Comparison of ENCODE assay signal across 12 mouse cellular contexts in the genomic region with DNA sequence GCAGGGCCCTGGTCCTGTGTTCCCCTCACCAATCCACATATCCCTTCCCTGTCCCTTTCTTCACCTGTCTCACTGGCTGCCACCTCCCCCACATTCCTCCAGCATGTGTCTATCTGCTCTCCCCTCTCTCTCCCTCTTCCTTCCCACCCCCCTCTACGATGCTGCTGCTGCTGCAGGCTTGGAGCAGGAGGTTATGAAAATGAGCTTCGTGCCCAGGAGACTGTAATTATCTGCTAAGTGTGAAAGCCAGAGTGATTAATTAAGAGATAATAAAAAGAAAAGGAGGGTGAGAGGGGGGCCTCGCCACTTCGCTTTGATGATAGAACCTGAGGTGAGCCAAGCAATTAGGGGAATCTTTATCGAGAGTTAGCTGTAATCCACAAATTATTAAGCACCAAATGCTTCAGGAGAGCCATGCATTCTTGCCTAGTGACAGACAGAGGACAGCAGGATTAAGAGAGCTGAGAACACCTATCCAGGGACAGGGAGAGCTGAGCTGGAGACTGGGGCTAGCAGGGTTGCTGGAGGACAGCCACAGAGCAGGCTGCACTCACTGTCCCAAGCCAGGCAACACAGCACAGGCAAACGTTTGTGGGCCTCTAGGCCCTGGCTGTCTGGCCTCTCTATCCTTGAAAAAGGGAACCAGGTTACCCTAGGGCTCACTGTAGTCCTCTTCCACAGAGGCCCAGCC. TPM values are rescaled to one million over a fixed set of nuclear protein-coding genes. Genes with fewer than 3 reads are reported as not detected.
A peak's percentile ranks its signal among the peaks of the same experiment; 100 is the strongest.
DNase-seq lines count a peak whose midpoint lies in the region; ATAC-seq and TF ChIP-seq lines count a peak whose summit lies in the region.
"Had no signal": no experiment of that assay in that cellular context is flagged by ENCODE, and none has a peak within 500 bp of the region (broad histone marks: within the 10 kb centered on the region; RNA-seq: fewer than 3 reads in every experiment).

No protein-coding gene starts in this region.

- H3K4me3 ChIP-seq in heart, embryonic 13.5 days = no peak overlapping the region
- H3K4me3 ChIP-seq in forebrain, embryonic 10.5 days = no peak overlapping the region
- no peak overlapping the region for H3K4me3 ChIP-seq in hindbrain, embryonic 16.5 days (ENCODE audit: low read length)
- H3K4me3 ChIP-seq in midbrain, postnatal 0 days (ENCODE audit: low read depth, low read length) = no peak overlapping the region
- H3K4me3 ChIP-seq in intestine, embryonic 15.5 days (replicated peaks) = no peak overlapping the region
- H3K4me3 ChIP-seq in liver, embryonic 12.5 days = no peak overlapping the region
- H3K4me3 ChIP-seq: heart, embryonic 15.5 days; left cerebral cortex, adult 2 months had no signal

- no peak overlapping the region for H3K4me2 ChIP-seq in heart, embryonic 13.5 days
- H3K4me2 ChIP-seq in hindbrain, embryonic 16.5 days (ENCODE audit: low read length) = no peak overlapping the region
- H3K4me2 ChIP-seq in midbrain, postnatal 0 days (ENCODE audit: low read depth, low read length, poor library complexity, severe bottlenecking) = no peak overlapping the region
- no peak overlapping the region for H3K4me2 ChIP-seq in intestine, embryonic 15.5 days (replicated peaks)
- H3K4me2 ChIP-seq in liver, embryonic 12.5 days = no peak overlapping the region
- H3K4me2 ChIP-seq: heart, embryonic 15.5 days had no signal

- H3K27me3 ChIP-seq in heart, embryonic 13.5 days (replicated peaks) = no peaks in the 10 kb centered on the region
- H3K27me3 ChIP-seq in forebrain, embryonic 10.5 days (ENCODE audit: poor library complexity, severe bottlenecking) = no peaks in the 10 kb centered on the region
- no peaks in the 10 kb centered on the region for H3K27me3 ChIP-seq in hindbrain, embryonic 16.5 days (replicated peaks; ENCODE audit: control insufficient read depth, insufficient read depth, low read length)
- no peaks in the 10 kb centered on the region for H3K27me3 ChIP-seq in midbrain, postnatal 0 days (ENCODE audit: insufficient read depth, low read length)
- H3K27me3 ChIP-seq in intestine, embryonic 15.5 days (replicated peaks) = no peaks in the 10 kb centered on the region
- no peaks in the 10 kb centered on the region for H3K27me3 ChIP-seq in liver, embryonic 12.5 days (replicated peaks)
- H3K27me3 ChIP-seq: heart, embryonic 15.5 days had no signal

- H3K9me3 ChIP-seq in heart, embryonic 13.5 days = no peaks in the 10 kb centered on the region
- H3K9me3 ChIP-seq in forebrain, embryonic 10.5 days = no peaks in the 10 kb centered on the region
- H3K9me3 ChIP-seq in hindbrain, embryonic 16.5 days (ENCODE audit: control insufficient read depth, low read length) = no peaks in the 10 kb centered on the region
- no peaks in the 10 kb centered on the region for H3K9me3 ChIP-seq in midbrain, postnatal 0 days (ENCODE audit: low read length)
- no peaks in the 10 kb centered on the region for H3K9me3 ChIP-seq in intestine, embryonic 15.5 days
- no peaks in the 10 kb centered on the region for H3K9me3 ChIP-seq in liver, embryonic 12.5 days (replicated peaks)
- H3K9me3 ChIP-seq: heart, embryonic 15.5 days had no signal

- no peak for TF ChIP-seq CTCF in midbrain, postnatal 0 days (IDR thresholded peaks at IDR 0.05)

- no peak for ATAC-seq in heart, embryonic 13.5 days (ENCODE audit: extremely low read depth, insufficient number of reproducible peaks, low FRiP score, low TSS enrichment)
- ATAC-seq in hindbrain, embryonic 16.5 days = peak; percentile 76
- peak; percentile 57 for ATAC-seq in midbrain, postnatal 0 days (ENCODE audit: low FRiP score)
- ATAC-seq in intestine, embryonic 15.5 days = no peak
- ATAC-seq in liver, embryonic 12.5 days = no peak
- ATAC-seq: liver, postnatal 0 days had no signal

- peaks cover 96% of the 10 kb centered on the region for H3K4me1 ChIP-seq in heart, embryonic 13.5 days
- H3K4me1 ChIP-seq in forebrain, embryonic 10.5 days = peaks cover 98% of the 10 kb centered on the region
- peaks cover 38% of the 10 kb centered on the region for H3K4me1 ChIP-seq in hindbrain, embryonic 16.5 days (ENCODE audit: control insufficient read depth, insufficient read depth, low read depth, low read length)
- peaks cover 32% of the 10 kb centered on the region for H3K4me1 ChIP-seq in midbrain, postnatal 0 days (ENCODE audit: insufficient read depth, low read length)
- peaks cover 45% of the 10 kb centered on the region for H3K4me1 ChIP-seq in intestine, embryonic 15.5 days (replicated peaks)
- peaks cover 5% of the 10 kb centered on the region; the same call in 1 of the 2 replicates for H3K4me1 ChIP-seq in liver, embryonic 12.5 days

- DNase-seq in heart, adult 9 months (ENCODE audit: low spot score in 2 of 2) = no peak
- DNase-seq in forebrain, embryonic 10.5 days (ENCODE audit: extremely low spot score, low spot score) = no peak
- DNase-seq in midbrain, postnatal 0 days (ENCODE audit: low spot score) = peak; percentile 78
- no peak for DNase-seq in urinary bladder, postnatal 36 days (ENCODE audit: low spot score in 2 of 2)
- DNase-seq: liver, postnatal 0 days had no signal

- peak overlapping the region; percentile 52 for H3K9ac ChIP-seq in heart, embryonic 13.5 days
- no peak overlapping the region; the same call in 1 of the 2 replicates for H3K9ac ChIP-seq in hindbrain, embryonic 16.5 days (ENCODE audit: low read depth, low read length)
- no peak overlapping the region for H3K9ac ChIP-seq in midbrain, postnatal 0 days (replicated peaks; ENCODE audit: low read length, poor library complexity, severe bottlenecking)
- no peak overlapping the region for H3K9ac ChIP-seq in intestine, embryonic 15.5 days
- no peak overlapping the region for H3K9ac ChIP-seq in liver, embryonic 12.5 days
- H3K9ac ChIP-seq: heart, embryonic 15.5 days; liver, postnatal 0 days had no signal

- WGBS in heart, embryonic 13.5 days = 31% methylated on average over 6 of the region's 6 CpGs
- WGBS in forebrain, embryonic 10.5 days = 50% methylated on average over 6 of the region's 6 CpGs
- 28% methylated on average over 6 of the region's 6 CpGs for WGBS in hindbrain, embryonic 16.5 days
- WGBS in midbrain, postnatal 0 days = 23% methylated on average over 6 of the region's 6 CpGs
- 49% methylated on average over 6 of the region's 6 CpGs for whole genome bisulfite sequencing in intestine, embryonic 15.5 days
- 49% methylated on average over 6 of the region's 6 CpGs for WGBS in liver, embryonic 12.5 days (ENCODE audit: insufficient replicate concordance)

- H3K27ac ChIP-seq in heart, embryonic 13.5 days (replicated peaks) = peak overlapping the region; percentile 38; the same call in 1 of the 2 replicates
- peak overlapping the region; percentile 73 for H3K27ac ChIP-seq in forebrain, embryonic 10.5 days
- H3K27ac ChIP-seq in hindbrain, embryonic 16.5 days (ENCODE audit: low read depth, low read length) = peak overlapping the region; percentile 62
- H3K27ac ChIP-seq in midbrain, postnatal 0 days (ENCODE audit: low read depth, low read length) = peak overlapping the region; percentile 47
- H3K27ac ChIP-seq in intestine, embryonic 15.5 days = no peak overlapping the region
- H3K27ac ChIP-seq in liver, embryonic 12.5 days = no peak overlapping the region
- H3K27ac ChIP-seq: heart, embryonic 15.5 days; kidney, postnatal 0 days; left cerebral cortex, adult 2 months had no signal

- H3K36me3 ChIP-seq in heart, embryonic 13.5 days = peaks cover 24% of the 10 kb centered on the region
- peaks cover 62% of the 10 kb centered on the region for H3K36me3 ChIP-seq in forebrain, embryonic 10.5 days (replicated peaks)
- H3K36me3 ChIP-seq in hindbrain, embryonic 16.5 days (ENCODE audit: control insufficient read depth, insufficient read depth, low read length) = no peaks in the 10 kb centered on the region
- H3K36me3 ChIP-seq in midbrain, postnatal 0 days (ENCODE audit: insufficient read depth, low read length) = no peaks in the 10 kb centered on the region
- no peaks in the 10 kb centered on the region for H3K36me3 ChIP-seq in intestine, embryonic 15.5 days
- H3K36me3 ChIP-seq in liver, embryonic 12.5 days = no peaks in the 10 kb centered on the region
- H3K36me3 ChIP-seq: heart, embryonic 15.5 days had no signal

RNA-seq across cellular contexts. Expression of a gene that starts 13.6 kb away (rescaled TPM):
- polyA plus RNA-seq in heart, embryonic 13.5 days (2015; fragmentation: Nextera tagmentation; extraction: Ambion mirVana) = 14.7 and 15.4 TPM in 2 replicates
- polyA plus RNA-seq in forebrain, embryonic 10.5 days (2016; fragmentation: Nextera tagmentation; extraction: Ambion mirVana) = 13.1 and 14.3 TPM in 2 replicates
- 4.4 TPM in 2 replicates for polyA plus RNA-seq in hindbrain, embryonic 16.5 days (2015; fragmentation: Nextera tagmentation; extraction: Ambion mirVana)
- total RNA-seq in midbrain, postnatal 0 days (2014; rRNA removed) = 11.1 and 11.3 TPM in 2 replicates
- 3.3 and 4.0 TPM in 2 replicates for polyA plus RNA-seq in midbrain, postnatal 0 days (2015; fragmentation: Nextera tagmentation; extraction: Ambion mirVana)
- polyA plus RNA-seq in intestine, embryonic 15.5 days (2015; fragmentation: Nextera tagmentation; extraction: Ambion mirVana) = 11.0 and 11.8 TPM in 2 replicates
- 2.4 and 2.7 TPM in 2 replicates for polyA plus RNA-seq in liver, embryonic 12.5 days (2016; fragmentation: Nextera tagmentation; extraction: Ambion mirVana)

Comparison
In these comparisons a context has a peak if more than half of its experiments do, and no peak if none do; other contexts are left out.
1. ATAC-seq: peak in hindbrain, embryonic 16.5 days (single experiment) and midbrain, postnatal 0 days (single experiment); none in heart, embryonic 13.5 days (single experiment), intestine, embryonic 15.5 days (single experiment) and liver, embryonic 12.5 days (single experiment).
2. H3K27ac ChIP-seq: peak in heart, embryonic 13.5 days (single experiment), forebrain, embryonic 10.5 days (single experiment), hindbrain, embryonic 16.5 days (single experiment) and midbrain, postnatal 0 days (single experiment); none in intestine, embryonic 15.5 days (single experiment) and liver, embryonic 12.5 days (single experiment).